Mouse (Mus musculus) kidney, adult 2 months (tissue): ENCODE measurements around the gene Prn.

Experiments
- CTCF ChIP-seq: fragments of 200-500 bp; conservative IDR thresholded peaks from 2 replicates; pipeline ENCODE4 v1.5.1; 2011; ENCODE audit warnings: low read depth, mild to moderate bottlenecking, control low read depth, low read length, moderate library complexity, mixed read lengths; ENCODE audit not compliant: insufficient read depth, insufficient read length
- POLR2A ChIP-seq: fragments of 200-500 bp; IDR thresholded peaks from one replicate; pipeline ENCODE4 v1.6.1; 2011; ENCODE audit warnings: low read depth, low read length, control low read depth

DNA sequence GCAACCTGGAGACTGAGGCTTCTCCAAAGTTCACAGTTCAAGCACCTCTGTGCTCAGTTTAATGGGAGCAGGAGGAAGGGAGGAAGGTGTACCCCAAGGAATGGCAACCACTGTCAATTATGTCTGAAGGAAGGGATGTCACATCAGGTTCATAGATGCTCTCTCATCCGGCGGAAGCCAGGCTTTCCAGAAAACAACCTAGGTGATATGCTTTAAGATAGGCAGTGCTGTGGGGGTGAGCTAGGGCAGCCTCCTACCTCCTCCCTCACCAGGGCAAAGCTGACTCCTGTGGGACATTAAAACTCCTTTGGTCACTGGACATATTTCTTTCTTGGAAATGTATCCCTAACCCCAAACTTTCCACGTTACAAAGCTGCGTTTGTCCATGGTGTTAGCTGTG lies 83.4 kb downstream of the Prn start:
- TF ChIP-seq POLR2A (no peak), CTCF (no peak)
